Mouse (Mus musculus): ENCODE data around the gene Slco2b1. TPM values are rescaled to one million over a fixed set of nuclear protein-coding genes. Genes with fewer than 3 reads are reported as not detected.
"Not testable (repeated sequence)": the region's sequence is repeated elsewhere in the genome, so short reads cannot be mapped to it uniquely, and the experiment has no call there.

The Slco2b1 gene
- polyA plus RNA-seq, 1 experiment from 2014 or later = 4.1 TPM

DNA sequence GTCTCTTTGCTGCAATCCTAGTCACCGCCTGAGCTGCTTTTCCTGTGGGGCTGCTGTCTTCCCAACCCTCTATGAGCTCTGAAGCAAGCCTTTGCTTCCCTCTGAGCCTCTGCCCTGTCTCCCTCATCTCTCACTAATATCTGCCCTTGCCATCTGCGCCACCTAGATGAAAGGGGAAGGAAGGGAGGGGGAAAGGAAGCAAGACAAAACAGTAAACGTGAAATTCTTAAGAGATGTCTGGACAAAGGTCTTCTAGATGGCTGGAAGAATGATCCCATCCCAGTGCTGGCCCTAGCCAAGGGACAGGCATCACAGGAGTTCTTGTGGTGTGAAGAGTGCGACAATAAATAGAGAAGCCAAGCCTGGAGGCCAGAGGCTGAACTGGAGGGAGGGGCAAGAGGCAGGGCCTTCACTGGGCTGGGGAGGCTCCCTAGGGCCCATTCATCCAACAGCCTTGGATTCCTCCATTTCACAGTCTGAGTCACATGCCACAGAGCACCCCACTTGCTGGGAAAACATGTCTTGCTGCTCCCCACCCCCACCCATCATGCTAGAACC is 4.0 kb downstream of the Slco2b1 start:
- Histone ChIP-seq H3K27me3 (no peaks in the 10 kb centered on the region), H3K4me3 (replicated peaks) (no peak overlapping the region), H3K9me3 (replicated peaks) (no peaks in the 10 kb centered on the region), H3K4me2 (replicated peaks) (no peak overlapping the region), H3K36me3 (no peaks in the 10 kb centered on the region), H3K27ac (replicated peaks) (peak overlapping the region; percentile 25; the same call in 1 of the 2 replicates), H3K9ac (no peak overlapping the region), H3K4me1 (0 out of 2 replicates have a peak, but pooled peaks cover 7% of the 10 kb centered on the region)
- WGBS = 41% methylated on average over 4 of the region's 4 CpGs
- ATAC-seq (ENCODE audit: insufficient number of reproducible peaks, low FRiP score, low TSS enrichment, low read depth) = no peak

DNA sequence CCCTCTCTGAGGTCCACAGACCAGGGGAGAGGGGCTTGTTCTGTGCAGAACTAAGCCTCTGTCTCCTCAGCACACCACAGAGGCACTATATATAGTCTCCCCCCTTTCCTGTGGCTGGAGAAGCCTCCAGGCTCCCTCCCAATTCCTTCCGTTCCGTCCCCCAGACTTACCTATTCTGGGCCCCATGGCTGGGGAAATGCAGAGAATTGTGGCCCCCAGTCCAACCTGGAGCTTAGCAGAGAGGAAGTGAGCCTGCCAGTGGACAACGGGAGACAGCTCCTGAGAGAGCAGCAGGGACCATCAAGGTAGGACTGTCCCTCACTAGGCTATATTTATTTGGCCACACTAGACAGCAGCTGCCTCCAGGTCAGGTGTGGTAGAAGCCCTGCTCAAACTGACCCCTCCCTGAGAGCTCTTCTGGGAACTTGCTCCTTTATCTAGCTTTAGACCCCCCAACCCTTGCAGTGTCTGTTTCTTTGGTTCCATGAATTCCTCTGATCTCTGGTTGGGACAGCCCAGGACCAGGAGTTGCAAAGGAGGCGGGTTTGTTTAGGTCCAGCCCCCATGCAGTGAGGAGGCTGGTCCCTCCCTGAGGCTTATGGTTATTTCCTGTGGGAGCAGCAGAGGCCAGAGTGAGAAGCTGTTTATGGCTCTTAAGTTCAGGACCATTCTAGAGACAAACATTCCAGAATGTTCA is 4.7 kb downstream of the Slco2b1 start:
- ATAC-seq (ENCODE audit: insufficient number of reproducible peaks, low FRiP score, low TSS enrichment, low read depth) = 0 out of 2 replicates have a peak, but pooled peaks have one; percentile 24
- Histone ChIP-seq H3K4me3 (replicated peaks) (no peak overlapping the region), H3K27ac (replicated peaks) (peak overlapping the region; percentile 17; the same call in 1 of the 2 replicates), H3K4me1 (0 out of 2 replicates have a peak, but pooled peaks cover 7% of the 10 kb centered on the region), H3K27me3 (no peaks in the 10 kb centered on the region), H3K4me2 (replicated peaks) (no peak overlapping the region), H3K9ac (no peak overlapping the region), H3K9me3 (replicated peaks) (no peaks in the 10 kb centered on the region), H3K36me3 (no peaks in the 10 kb centered on the region)
- WGBS = 49% methylated on average over 4 of the region's 4 CpGs

DNA sequence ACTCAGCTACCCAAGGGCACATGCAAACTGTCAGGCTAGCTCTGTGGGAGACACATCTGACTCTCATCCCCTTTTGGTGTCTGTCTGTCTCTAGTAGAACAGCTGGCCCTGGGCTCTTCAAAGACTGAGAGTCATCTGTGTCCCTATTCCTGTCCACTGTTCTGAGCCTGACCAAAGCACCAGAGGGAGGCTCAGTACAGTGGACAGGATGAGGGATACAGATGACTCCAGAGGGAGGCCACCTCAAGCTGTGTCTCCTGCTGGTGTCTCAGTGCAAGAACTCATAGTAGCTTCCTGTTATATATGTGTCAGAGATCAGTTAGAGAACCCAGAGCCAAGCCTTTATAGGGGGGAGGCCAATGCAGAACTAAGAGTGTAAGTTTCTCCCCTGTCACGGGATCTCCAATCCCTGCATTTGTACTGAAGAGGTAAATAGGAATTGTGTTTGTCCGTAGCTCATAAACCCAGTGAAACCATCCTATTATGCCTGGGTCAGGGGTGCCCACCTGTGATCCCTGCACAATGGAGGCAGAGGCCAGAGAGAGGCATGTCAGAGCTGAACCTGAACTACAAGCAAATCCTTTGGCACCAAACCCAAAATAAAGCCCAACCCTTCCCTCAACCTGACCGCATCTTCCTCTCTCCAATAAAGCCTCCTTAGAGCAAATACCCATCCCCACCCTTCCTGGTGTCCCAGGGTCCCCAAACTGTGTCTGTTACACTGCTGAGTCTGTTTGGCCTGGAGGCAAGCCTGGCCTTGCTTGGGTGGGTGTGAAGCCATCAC is 6.2 kb downstream of the Slco2b1 start:
- H3K9ac ChIP-seq = no peak overlapping the region
- WGBS = 92% methylated on average over 3 of the region's 3 CpGs
- H3K4me2 ChIP-seq (replicated peaks) = no peak overlapping the region
- no peaks in the 10 kb centered on the region for H3K27me3 ChIP-seq
- ATAC-seq (ENCODE audit: insufficient number of reproducible peaks, low FRiP score, low TSS enrichment, low read depth) = no peak
- H3K9me3 ChIP-seq (replicated peaks) = no peaks in the 10 kb centered on the region
- H3K4me3 ChIP-seq (replicated peaks) = no peak overlapping the region
- H3K27ac ChIP-seq (replicated peaks) = no peak overlapping the region
- H3K36me3 ChIP-seq = no peaks in the 10 kb centered on the region
- H3K4me1 ChIP-seq = peaks cover 8% of the 10 kb centered on the region; the same call in 1 of the 2 replicates

DNA sequence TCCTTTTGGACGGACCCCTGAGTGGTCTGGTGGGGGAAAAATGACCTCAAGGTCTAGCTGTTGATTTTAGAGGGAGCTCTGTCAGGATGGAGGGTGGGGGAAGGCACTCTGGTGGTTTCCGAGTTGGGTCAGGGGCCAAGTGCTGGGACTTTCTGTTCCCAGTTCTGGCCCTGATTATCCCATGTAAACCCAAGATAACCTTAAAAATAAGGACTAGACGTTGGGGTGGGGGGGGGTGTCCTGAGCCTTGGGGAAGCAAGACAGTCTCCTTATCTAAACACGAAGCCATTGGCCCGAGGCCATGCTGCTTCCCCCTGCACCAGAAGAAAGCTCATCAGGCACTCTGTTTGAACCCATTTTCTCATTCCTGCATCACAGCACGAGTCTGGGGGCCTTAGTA is 8.9 kb downstream of the Slco2b1 start:
- Histone ChIP-seq H3K27me3 (no peaks in the 10 kb centered on the region), H3K4me3 (replicated peaks) (no peak overlapping the region), H3K9ac (no peak overlapping the region), H3K4me2 (replicated peaks) (no peak overlapping the region), H3K9me3 (replicated peaks) (no peaks in the 10 kb centered on the region), H3K36me3 (no peaks in the 10 kb centered on the region), H3K4me1 (peaks cover 13% of the 10 kb centered on the region), H3K27ac (replicated peaks) (no peak overlapping the region)
- WGBS = 29% methylated on average over 6 of the region's 6 CpGs
- no peak for ATAC-seq (ENCODE audit: insufficient number of reproducible peaks, low FRiP score, low TSS enrichment, low read depth)

DNA sequence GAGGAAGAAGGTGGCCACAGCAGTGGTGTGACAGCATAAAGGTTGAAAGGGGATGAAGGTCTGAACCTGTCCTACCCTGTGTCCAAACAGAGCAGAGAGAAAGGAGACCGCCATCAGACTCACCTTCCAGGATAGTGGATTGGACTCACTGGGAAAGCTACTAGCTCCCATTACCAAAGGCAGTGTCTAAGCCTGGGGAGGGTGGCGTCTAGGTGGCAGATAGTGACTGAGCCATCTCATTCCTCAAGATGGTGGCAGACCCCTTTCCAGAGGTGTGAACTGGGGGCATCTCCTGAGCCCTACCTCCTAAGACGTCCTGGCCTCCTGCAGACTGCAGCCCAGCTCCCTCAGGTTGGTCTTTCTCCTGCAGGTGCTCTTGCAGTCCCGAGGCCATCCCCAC is 10.5 kb downstream of the Slco2b1 start:
- no peak for ATAC-seq (ENCODE audit: insufficient number of reproducible peaks, low FRiP score, low TSS enrichment, low read depth)

DNA sequence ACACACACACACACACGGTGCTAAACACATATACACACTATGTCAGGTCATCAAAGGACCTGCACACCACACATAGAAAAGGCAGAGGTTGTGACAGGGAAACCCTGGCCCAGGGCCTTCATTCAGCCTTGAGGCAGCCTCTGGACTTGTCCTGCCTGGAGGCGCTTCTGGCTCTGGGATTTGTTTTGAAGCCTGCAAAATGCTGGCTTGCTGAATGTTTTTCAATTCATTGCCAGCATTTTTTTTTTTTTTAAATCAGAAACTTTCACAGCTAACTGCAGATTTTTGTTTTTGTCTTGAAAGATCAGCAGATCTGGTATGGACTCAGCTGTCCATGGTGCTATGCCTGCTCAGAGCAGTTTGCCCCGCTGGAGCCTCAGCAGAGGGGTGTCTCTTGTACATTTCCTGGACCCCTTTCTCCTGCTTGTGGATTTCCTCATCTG is 11.4 kb downstream of the Slco2b1 start:
- Histone ChIP-seq H3K36me3 (no peaks in the 10 kb centered on the region), H3K9me3 (replicated peaks) (no peaks in the 10 kb centered on the region), H3K4me2 (replicated peaks) (no peak overlapping the region), H3K4me1 (peaks cover 11% of the 10 kb centered on the region), H3K4me3 (replicated peaks) (no peak overlapping the region), H3K27ac (replicated peaks) (peak overlapping the region; percentile 31; the same call in 1 of the 2 replicates), H3K27me3 (no peaks in the 10 kb centered on the region), H3K9ac (no peak overlapping the region)
- ATAC-seq (ENCODE audit: insufficient number of reproducible peaks, low FRiP score, low TSS enrichment, low read depth) = no peak
- WGBS = 50% methylated on average over 3 of the region's 3 CpGs

More for the DNA sequence above, 10.5 kb downstream of the Slco2b1 start:
- no peaks in the 10 kb centered on the region for H3K9me3 ChIP-seq (replicated peaks)
- no peak overlapping the region for H3K4me2 ChIP-seq (replicated peaks)
- 79% methylated on average over 4 of the region's 4 CpGs for WGBS
- H3K27me3 ChIP-seq = no peaks in the 10 kb centered on the region
- H3K9ac ChIP-seq = no peak overlapping the region
- peaks cover 11% of the 10 kb centered on the region for H3K4me1 ChIP-seq
- H3K36me3 ChIP-seq = no peaks in the 10 kb centered on the region
- no peak overlapping the region for H3K4me3 ChIP-seq (replicated peaks)
- no peak overlapping the region for H3K27ac ChIP-seq (replicated peaks)

DNA sequence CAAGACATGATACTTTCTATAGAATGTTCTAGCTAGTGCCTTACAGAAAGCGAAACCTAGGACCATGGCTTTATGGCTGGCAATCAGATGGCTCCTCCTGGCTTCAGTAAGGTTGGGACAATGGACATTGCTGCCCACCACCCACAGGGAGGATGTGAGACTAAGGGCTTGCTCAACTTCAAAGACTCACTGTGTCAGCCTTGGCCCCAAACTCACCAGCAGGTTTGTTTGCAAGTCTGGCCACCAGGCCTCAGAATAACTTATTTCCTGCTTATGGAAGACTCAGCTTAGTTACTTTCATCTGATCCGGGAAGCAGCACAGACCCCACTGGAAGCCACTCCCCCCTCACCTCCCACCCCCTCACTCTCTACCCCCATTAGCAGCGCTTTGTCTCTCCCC is 12.0 kb downstream of the Slco2b1 start:
- no peak for ATAC-seq (ENCODE audit: insufficient number of reproducible peaks, low FRiP score, low TSS enrichment, low read depth)
- WGBS = 40% methylated on average over 3 of the region's 3 CpGs
- Histone ChIP-seq H3K4me2 (replicated peaks) (no peak overlapping the region), H3K9me3 (replicated peaks) (no peaks in the 10 kb centered on the region), H3K4me1 (peaks cover 11% of the 10 kb centered on the region), H3K36me3 (no peaks in the 10 kb centered on the region), H3K9ac (no peak overlapping the region), H3K27ac (replicated peaks) (no peak overlapping the region), H3K4me3 (replicated peaks) (no peak overlapping the region), H3K27me3 (no peaks in the 10 kb centered on the region)

DNA sequence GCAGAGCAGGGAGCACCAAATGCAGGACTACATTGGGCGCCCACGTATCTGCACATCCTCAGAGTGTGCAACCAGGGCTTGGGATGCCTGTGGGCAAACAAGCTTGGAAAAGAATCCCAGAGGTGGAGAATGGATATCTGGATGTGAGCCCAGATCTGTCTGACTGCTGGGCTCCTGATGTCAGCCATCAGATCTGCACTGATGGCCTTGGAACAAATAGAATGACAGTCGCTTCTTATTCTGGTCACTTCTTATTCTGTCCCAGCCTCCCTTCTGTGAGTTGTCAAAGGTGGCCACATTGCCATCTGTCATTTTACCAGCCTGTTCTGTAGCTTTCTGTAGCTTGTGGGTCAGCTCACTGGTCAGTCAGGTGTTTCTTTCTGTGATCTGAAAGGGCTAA is 12.6 kb downstream of the Slco2b1 start:
- ATAC-seq (ENCODE audit: insufficient number of reproducible peaks, low FRiP score, low TSS enrichment, low read depth) = no peak

DNA sequence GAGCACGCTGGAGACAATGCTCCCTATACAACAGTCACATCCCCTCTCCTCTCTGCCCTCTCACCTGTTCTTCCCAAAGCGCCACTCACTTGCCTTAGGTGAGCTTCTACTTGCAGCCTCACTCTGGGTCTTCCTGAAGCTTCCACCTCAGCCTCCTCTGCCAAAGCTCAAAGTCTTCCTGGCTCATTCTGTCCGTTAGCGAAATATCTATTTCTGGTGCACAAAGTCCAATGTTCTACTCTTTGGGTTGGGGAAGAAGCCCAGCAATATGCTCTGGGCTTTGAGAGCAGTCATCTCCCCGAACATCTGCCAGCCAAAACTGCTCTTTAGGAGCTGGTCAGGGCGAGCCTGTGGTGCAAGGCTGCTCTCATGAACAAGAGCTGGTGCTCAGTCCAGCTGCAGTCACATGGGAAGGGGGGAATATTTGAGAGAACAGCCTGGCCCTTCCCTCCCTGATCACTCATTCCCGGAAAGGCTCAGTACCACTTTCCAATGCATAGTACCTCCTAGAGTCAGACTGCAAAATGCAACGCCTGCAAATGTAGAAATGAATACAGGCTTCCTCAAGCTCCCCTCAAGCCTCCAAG is 15.6 kb downstream of the Slco2b1 start:
- H3K36me3 ChIP-seq = no peaks in the 10 kb centered on the region
- H3K27me3 ChIP-seq = no peaks in the 10 kb centered on the region
- H3K27ac ChIP-seq (replicated peaks) = no peak overlapping the region
- WGBS = 78% methylated on average over 8 of the region's 8 CpGs
- ATAC-seq (ENCODE audit: insufficient number of reproducible peaks, low FRiP score, low TSS enrichment, low read depth) = no peak
- H3K4me2 ChIP-seq (replicated peaks) = no peak overlapping the region
- peaks cover 11% of the 10 kb centered on the region for H3K4me1 ChIP-seq
- no peak overlapping the region for H3K4me3 ChIP-seq (replicated peaks)
- no peaks in the 10 kb centered on the region for H3K9me3 ChIP-seq (replicated peaks)
- H3K9ac ChIP-seq = no peak overlapping the region

More for the DNA sequence above, 12.6 kb downstream of the Slco2b1 start:
- no peak overlapping the region for H3K4me3 ChIP-seq (replicated peaks)
- H3K9me3 ChIP-seq (replicated peaks) = no peaks in the 10 kb centered on the region
- no peaks in the 10 kb centered on the region for H3K36me3 ChIP-seq
- no peaks in the 10 kb centered on the region for H3K27me3 ChIP-seq
- H3K27ac ChIP-seq (replicated peaks) = no peak overlapping the region
- 77% methylated on average over 3 of the region's 3 CpGs for WGBS
- peaks cover 11% of the 10 kb centered on the region for H3K4me1 ChIP-seq
- H3K4me2 ChIP-seq (replicated peaks) = no peak overlapping the region
- no peak overlapping the region for H3K9ac ChIP-seq

DNA sequence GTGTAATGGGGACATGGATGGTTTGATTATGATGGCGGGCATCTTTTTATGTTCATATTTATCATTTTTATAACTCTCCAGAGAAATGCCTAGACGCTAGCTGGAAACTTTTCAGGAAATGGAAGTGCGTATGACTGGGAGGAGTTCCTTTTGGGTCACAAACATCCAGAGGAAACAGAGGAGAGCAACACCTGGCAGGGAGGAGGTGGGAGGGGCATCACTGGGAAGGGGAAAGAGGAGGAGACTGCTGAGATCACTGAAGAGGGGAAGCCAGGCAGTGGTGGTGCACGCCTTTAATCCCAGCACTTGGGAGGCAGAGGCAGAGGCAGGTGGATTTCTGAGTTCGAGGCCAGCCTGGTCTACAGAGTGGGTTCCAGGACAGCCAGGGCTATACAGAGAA is 16.7 kb downstream of the Slco2b1 start:
- not testable (repeated sequence) for ATAC-seq (ENCODE audit: insufficient number of reproducible peaks, low FRiP score, low TSS enrichment, low read depth); H3K4me1 ChIP-seq
- 71% methylated on average over 5 of the region's 5 CpGs for WGBS

DNA sequence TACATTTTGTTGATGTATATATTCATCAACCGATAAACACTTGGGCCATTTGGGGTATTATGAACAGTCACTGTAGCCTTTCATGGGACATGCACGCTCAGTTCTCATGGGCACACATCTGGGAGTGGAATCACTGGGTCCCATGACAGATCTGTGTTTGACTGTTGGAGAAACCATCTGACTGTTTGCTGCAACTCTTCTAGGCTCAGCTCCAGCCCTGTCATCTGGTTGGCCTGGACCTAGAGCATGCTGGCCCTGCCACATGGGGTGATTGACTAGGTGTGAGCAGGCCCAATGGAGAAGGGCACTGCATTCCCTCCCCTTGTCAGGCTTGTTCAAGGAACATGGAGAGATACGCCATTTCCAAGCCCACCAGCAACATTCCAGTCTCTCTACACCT is 17.2 kb downstream of the Slco2b1 start:
- WGBS = 86% methylated on average over 3 of the region's 3 CpGs

More for the DNA sequence above, 16.7 kb downstream of the Slco2b1 start:
- H3K36me3 ChIP-seq; H3K4me2 ChIP-seq (replicated peaks); H3K4me3 ChIP-seq (replicated peaks); H3K9ac ChIP-seq; H3K9me3 ChIP-seq (replicated peaks); H3K27me3 ChIP-seq; H3K27ac ChIP-seq (replicated peaks): not testable (repeated sequence)

More for the DNA sequence above, 17.2 kb downstream of the Slco2b1 start:
- Histone ChIP-seq H3K36me3 (no peaks in the 10 kb centered on the region), H3K27me3 (no peaks in the 10 kb centered on the region), H3K27ac (replicated peaks) (no peak overlapping the region), H3K9ac (no peak overlapping the region), H3K4me2 (replicated peaks) (no peak overlapping the region), H3K4me3 (replicated peaks) (no peak overlapping the region), H3K9me3 (replicated peaks) (no peaks in the 10 kb centered on the region), H3K4me1 (peaks cover under 1% of the 10 kb centered on the region)
- no peak for ATAC-seq (ENCODE audit: insufficient number of reproducible peaks, low FRiP score, low TSS enrichment, low read depth)

Data from embryonic facial prominence, embryonic 15.5 days (tissue).